Mouse (Mus musculus) subcutaneous adipose tissue, adult 2 months (tissue): Measurements from ENCODE around the gene Gm20388. TPM values are rescaled to one million over a fixed set of nuclear protein-coding genes. Genes with fewer than 3 reads are reported as not detected.

ENCODE experiments used
- polyA plus RNA-seq: library from polyadenylated mRNA; depleted of rRNA; stranded (reverse); fragments of >200 nt; gene quantifications from 2 replicates; pipeline ENCODE4 v1.2.3, GENCODE M21; 2012; ENCODE audit warnings: low replicate concordance

Gm20388 gene
- polyA plus RNA-seq, 1 experiment: 85.6 TPM

GRCm38 (mm10) chr8:122443262-122444006 lies 2532.8 kb downstream of the Gm20388 start, which contains the start of gene Mvd:
Gene Mvd (minus strand): TSS chr8:122443422.

GRCm38 (mm10) chr8:122460524-122461472 lies 2550.2 kb downstream of the Gm20388 start, which contains the start of gene Snai3:
Gene Snai3 (minus strand): TSS chr8:122460733.

GRCm38 (mm10) chr8:122475580-122476320 lies 2565.1 kb downstream of the Gm20388 start, which contains the start of the genes Rnf166 and Ctu2:
Gene Rnf166 (minus strand): TSS chr8:122476064.
Gene Ctu2 (plus strand): TSS chr8:122476143.

GRCm38 (mm10) chr8:122551265-122552051 lies 2640.8 kb downstream of the Gm20388 start, which contains the start of gene Piezo1:
Gene Piezo1 (minus strand): TSS chr8:122551329.

GRCm38 (mm10) chr8:122567361-122568108 lies 2656.9 kb downstream of the Gm20388 start, which contains the start of gene Cdt1:
Gene Cdt1 (plus strand): TSS chr8:122568015.

GRCm38 (mm10) chr8:122576648-122577022 lies 2666.0 kb downstream of the Gm20388 start, which contains the start of gene Aprt:
Gene Aprt (minus strand): TSS chr8:122576909.

GRCm38 (mm10) chr8:122611295-122612133 lies 2700.9 kb downstream of the Gm20388 start, which contains the start of the genes Galns and Trappc2l:
Gene Galns (minus strand): TSS chr8:122611463.
Gene Trappc2l (plus strand): TSS chr8:122611640.

GRCm38 (mm10) chr8:122622727-122623126 lies 2712.1 kb downstream of the Gm20388 start, which contains the start of gene Pabpn1l:
Gene Pabpn1l (minus strand): TSS chr8:122622739.

GRCm38 (mm10) chr8:122699005-122699492 lies 2788.4 kb downstream of the Gm20388 start, which contains the start of gene Cbfa2t3:
Gene Cbfa2t3 (minus strand): TSS chr8:122699109.

GRCm38 (mm10) chr8:122775285-122776155 lies 2864.9 kb downstream of the Gm20388 start, which contains the start of gene Acsf3:
Gene Acsf3 (plus strand): TSS chr8:122775486.

GRCm38 (mm10) chr8:122847829-122848561 lies 2937.4 kb downstream of the Gm20388 start, which contains the start of gene Cdh15:
Gene Cdh15 (plus strand): TSS chr8:122847966.

GRCm38 (mm10) chr8:123042158-123042973 lies 3131.7 kb downstream of the Gm20388 start, which contains the start of gene Ankrd11:
Gene Ankrd11 (minus strand): TSS chr8:123042277.

GRCm38 (mm10) chr8:123062721-123063120 lies 3152.1 kb downstream of the Gm20388 start, which contains the start of gene Spg7:
Gene Spg7 (plus strand): TSS chr8:123062942.

GRCm38 (mm10) chr8:123101735-123102685 lies 3191.4 kb downstream of the Gm20388 start, which contains the start of gene Rpl13:
Gene Rpl13 (plus strand): TSS chr8:123102350.

GRCm38 (mm10) chr8:123117127-123117731 lies 3206.6 kb downstream of the Gm20388 start, which contains the start of gene Cpne7:
Gene Cpne7 (plus strand): TSS chr8:123117374.

